Mouse (Mus musculus): Measurements from ENCODE around the gene Llgl2. TPM values are rescaled to one million over a fixed set of nuclear protein-coding genes. Genes with fewer than 3 reads are reported as not detected.

Gene Llgl2
- polyA plus RNA-seq, 1 experiment = 0.43 TPM

DNA sequence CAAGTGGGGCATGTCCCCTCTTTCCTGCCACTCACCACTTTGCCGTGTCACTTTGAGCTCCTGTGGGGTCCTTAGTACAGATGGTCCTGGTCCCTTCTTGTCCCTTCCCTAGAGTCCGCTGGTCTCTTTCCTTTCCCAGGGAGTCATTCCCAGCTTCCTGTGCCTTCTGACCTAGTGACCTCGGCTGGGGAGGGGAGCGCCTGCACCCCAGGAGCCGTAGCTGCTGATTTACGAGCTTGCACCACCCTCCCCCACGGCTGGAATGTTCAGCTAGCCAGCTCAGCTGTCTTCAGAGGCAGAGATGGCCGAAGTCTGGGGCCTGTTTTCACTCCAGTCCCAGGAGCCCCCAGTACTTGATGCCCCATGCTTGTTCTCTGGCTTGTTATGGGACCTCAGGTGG, 8.7 kb downstream of the Llgl2 start:
- H3K36me3 ChIP-seq (ENCODE audit: control insufficient read depth, insufficient read depth) = no peaks in the 10 kb centered on the region
- no peak overlapping the region for H3ac ChIP-seq (ENCODE audit: control insufficient read depth, insufficient read length)
- no peak overlapping the region for H3K4me2 ChIP-seq (ENCODE audit: low read depth)
- TF ChIP-seq MAX (IDR thresholded peaks at IDR 0.05; ENCODE audit: low read depth) (no peak), MYOD1 (IDR thresholded peaks at IDR 0.05; ENCODE audit: control insufficient read depth in 1 of 3, insufficient read length in 2 of 3, low read depth in 2 of 3) (peak in 1 of 3 experiments; percentile 64), POLR2A (IDR thresholded peaks at IDR 0.05; ENCODE audit: insufficient read length, low read depth) (no peak), E2F4 (IDR thresholded peaks at IDR 0.05; ENCODE audit: insufficient read depth) (no peak), POLR2AphosphoS2 (IDR thresholded peaks at IDR 0.05; ENCODE audit: insufficient read length, low read depth) (no peak), REST (IDR thresholded peaks at IDR 0.05; ENCODE audit: insufficient read depth, insufficient read length) (no peak), MYOG (IDR thresholded peaks at IDR 0.05; ENCODE audit: control insufficient read depth in 1 of 3, insufficient read depth in 1 of 3, insufficient read length in 2 of 3, low read depth in 2 of 3) (peak in 2 of 3 experiments; percentile 41 to 73), SRF (IDR thresholded peaks at IDR 0.05; ENCODE audit: control insufficient read depth, insufficient read length, low read depth) (no peak), CEBPB (IDR thresholded peaks at IDR 0.05; ENCODE audit: insufficient read depth, poor library complexity, severe bottlenecking) (no peak), TCF3 (IDR thresholded peaks at IDR 0.05; ENCODE audit: insufficient read length, low read depth) (no peak), USF1 (IDR thresholded peaks at IDR 0.05; ENCODE audit: low read depth) (no peak), TCF12 (IDR thresholded peaks at IDR 0.05; ENCODE audit: insufficient read depth, poor library complexity, severe bottlenecking) (no peak)
- no peak overlapping the region for H3K4me3 ChIP-seq
- peaks cover 78% of the 10 kb centered on the region for H3K27me3 ChIP-seq (ENCODE audit: control insufficient read depth, insufficient read depth, insufficient read length)
- H3K79me2 ChIP-seq (ENCODE audit: control insufficient read depth, insufficient read depth) = no peaks in the 10 kb centered on the region

GRCm38 (mm10) chr11:115833021-115833513, 9.2 kb downstream of the Llgl2 start:
- no peak overlapping the region for H3K4me2 ChIP-seq (ENCODE audit: low read depth)
- no peak overlapping the region for H3K4me3 ChIP-seq

GRCm38 (mm10) chr11:115834033-115834432, 10.2 kb downstream of the Llgl2 start:
- no peaks in the 10 kb centered on the region for H3K79me2 ChIP-seq (ENCODE audit: control insufficient read depth, insufficient read depth)
- TF ChIP-seq CEBPB (IDR thresholded peaks at IDR 0.05; ENCODE audit: insufficient read depth, poor library complexity, severe bottlenecking) = no peak
- no peak for TF ChIP-seq E2F4 (IDR thresholded peaks at IDR 0.05; ENCODE audit: insufficient read depth)
- no peak for TF ChIP-seq POLR2AphosphoS2 (IDR thresholded peaks at IDR 0.05; ENCODE audit: insufficient read length, low read depth)
- TF ChIP-seq SRF (IDR thresholded peaks at IDR 0.05; ENCODE audit: control insufficient read depth, insufficient read length, low read depth) = no peak
- no peak overlapping the region for H3K4me2 ChIP-seq (ENCODE audit: low read depth)
- H3ac ChIP-seq (ENCODE audit: control insufficient read depth, insufficient read length) = no peak overlapping the region
- peaks cover 74% of the 10 kb centered on the region for H3K27me3 ChIP-seq (ENCODE audit: control insufficient read depth, insufficient read depth, insufficient read length)
- no peak overlapping the region for H3K4me3 ChIP-seq
- H3K36me3 ChIP-seq (ENCODE audit: control insufficient read depth, insufficient read depth) = no peaks in the 10 kb centered on the region

More at GRCm38 (mm10) chr11:115833021-115833513, 9.2 kb downstream of the Llgl2 start:
- Histone ChIP-seq H3K27me3 (ENCODE audit: control insufficient read depth, insufficient read depth, insufficient read length) (peaks cover 78% of the 10 kb centered on the region), H3K79me2 (ENCODE audit: control insufficient read depth, insufficient read depth) (no peaks in the 10 kb centered on the region), H3ac (ENCODE audit: control insufficient read depth, insufficient read length) (no peak overlapping the region), H3K36me3 (ENCODE audit: control insufficient read depth, insufficient read depth) (no peaks in the 10 kb centered on the region)
- TF ChIP-seq POLR2AphosphoS2 (IDR thresholded peaks at IDR 0.05; ENCODE audit: insufficient read length, low read depth) = no peak
- no peak for TF ChIP-seq E2F4 (IDR thresholded peaks at IDR 0.05; ENCODE audit: insufficient read depth)
- TF ChIP-seq REST (IDR thresholded peaks at IDR 0.05; ENCODE audit: insufficient read depth, insufficient read length) = no peak

- Histone ChIP-seq H3K4me2 (ENCODE audit: low read depth) (no peak overlapping the region), H3K27me3 (ENCODE audit: control insufficient read depth, insufficient read depth, insufficient read length) (peaks cover 60% of the 10 kb centered on the region), H3K36me3 (ENCODE audit: control insufficient read depth, insufficient read depth) (no peaks in the 10 kb centered on the region), H3ac (ENCODE audit: control insufficient read depth, insufficient read length) (no peak overlapping the region), H3K79me2 (ENCODE audit: control insufficient read depth, insufficient read depth) (no peaks in the 10 kb centered on the region), H3K4me3 (no peak overlapping the region)
- TF ChIP-seq CEBPB (IDR thresholded peaks at IDR 0.05; ENCODE audit: insufficient read depth, poor library complexity, severe bottlenecking) (no peak), E2F4 (IDR thresholded peaks at IDR 0.05; ENCODE audit: insufficient read depth) (no peak), MYOG (IDR thresholded peaks at IDR 0.05; ENCODE audit: control insufficient read depth in 1 of 3, insufficient read depth in 1 of 3, insufficient read length in 2 of 3, low read depth in 2 of 3) (no peak), SRF (IDR thresholded peaks at IDR 0.05; ENCODE audit: control insufficient read depth, insufficient read length, low read depth) (no peak), POLR2AphosphoS2 (IDR thresholded peaks at IDR 0.05; ENCODE audit: insufficient read length, low read depth) (no peak), USF1 (IDR thresholded peaks at IDR 0.05; ENCODE audit: low read depth) (no peak), TCF3 (IDR thresholded peaks at IDR 0.05; ENCODE audit: insufficient read length, low read depth) (no peak), REST (IDR thresholded peaks at IDR 0.05; ENCODE audit: insufficient read depth, insufficient read length) (no peak), TCF12 (IDR thresholded peaks at IDR 0.05; ENCODE audit: insufficient read depth, poor library complexity, severe bottlenecking) (no peak), MAX (IDR thresholded peaks at IDR 0.05; ENCODE audit: low read depth) (no peak)
Observed at GRCm38 (mm10) chr11:115836656-115837395, 13.0 kb downstream of the Llgl2 start.

- TF ChIP-seq E2F4 (IDR thresholded peaks at IDR 0.05; ENCODE audit: insufficient read depth) (no peak), MAX (IDR thresholded peaks at IDR 0.05; ENCODE audit: low read depth) (no peak), CEBPB (IDR thresholded peaks at IDR 0.05; ENCODE audit: insufficient read depth, poor library complexity, severe bottlenecking) (no peak), TCF12 (IDR thresholded peaks at IDR 0.05; ENCODE audit: insufficient read depth, poor library complexity, severe bottlenecking) (no peak)
- Histone ChIP-seq H3ac (ENCODE audit: control insufficient read depth, insufficient read length) (no peak overlapping the region), H3K27me3 (ENCODE audit: control insufficient read depth, insufficient read depth, insufficient read length) (peaks cover 62% of the 10 kb centered on the region)
Observed at GRCm38 (mm10) chr11:115837606-115838345, 13.9 kb downstream of the Llgl2 start.

More at GRCm38 (mm10) chr11:115837606-115838345, 13.9 kb downstream of the Llgl2 start:
- no peaks in the 10 kb centered on the region for H3K36me3 ChIP-seq (ENCODE audit: control insufficient read depth, insufficient read depth)
- no peaks in the 10 kb centered on the region for H3K79me2 ChIP-seq (ENCODE audit: control insufficient read depth, insufficient read depth)
- H3K4me2 ChIP-seq (ENCODE audit: low read depth) = no peak overlapping the region
- H3K4me3 ChIP-seq = no peak overlapping the region
